9 mouse cellular contexts compared by ENCODE assay signal in the genomic region with DNA sequence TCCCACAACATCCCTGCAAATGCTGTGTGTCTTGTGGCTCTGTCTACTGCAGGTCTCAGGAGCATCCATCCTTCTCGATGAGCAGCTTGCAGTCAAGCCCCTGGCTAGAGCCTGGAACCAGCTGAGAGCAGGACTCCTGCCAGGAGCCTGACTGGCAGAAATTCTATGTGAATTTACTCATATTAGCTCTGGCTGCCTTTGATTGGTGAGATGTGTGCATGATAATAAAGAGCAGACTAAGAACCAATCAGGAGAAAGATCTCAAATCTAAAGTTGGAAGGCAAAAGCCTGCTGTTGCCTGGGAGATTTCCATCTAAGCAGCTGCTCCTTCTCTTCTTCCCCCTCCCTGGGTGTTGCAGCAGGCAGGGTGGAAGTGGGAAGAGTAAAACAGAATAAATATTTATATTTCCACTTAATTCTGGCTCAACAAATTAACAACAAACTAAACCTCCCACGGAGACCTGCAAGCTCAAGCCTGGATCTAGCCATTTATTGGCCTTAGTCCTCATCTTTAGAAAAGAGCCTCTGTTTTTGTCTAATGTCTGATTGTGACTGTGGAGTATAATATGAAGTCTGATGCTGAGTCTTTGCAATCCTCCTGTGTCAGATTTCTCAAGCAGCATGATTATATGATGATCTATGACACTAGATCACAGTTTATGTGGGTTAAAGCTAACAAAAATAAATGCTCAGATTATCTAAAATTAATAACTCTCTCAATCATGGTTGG.
DNase-seq lines count a peak whose midpoint lies in the region; ATAC-seq and TF ChIP-seq lines count a peak whose summit lies in the region.
"Had no signal": no experiment of that assay in that cellular context is flagged by ENCODE, and none has a peak within 500 bp of the region (broad histone marks: within the 10 kb centered on the region; RNA-seq: fewer than 3 reads in every experiment).

No protein-coding gene starts in this region.

- H3K36me3 ChIP-seq in kidney, embryonic 16.5 days (ENCODE audit: insufficient read depth, low read length), result no peaks in the 10 kb centered on the region
- no peaks in the 10 kb centered on the region for H3K36me3 ChIP-seq in kidney, adult 2 months (ENCODE audit: control insufficient read depth, insufficient read depth, low read length)
- no peaks in the 10 kb centered on the region; the same call in 1 of the 2 replicates for H3K36me3 ChIP-seq in hindbrain, embryonic 15.5 days

- no peaks in the 10 kb centered on the region for H3K27me3 ChIP-seq in kidney, embryonic 16.5 days (ENCODE audit: insufficient read depth, low read length)
- H3K27me3 ChIP-seq in kidney, adult 2 months (replicated peaks; ENCODE audit: control insufficient read depth, insufficient read depth, low read length), result no peaks in the 10 kb centered on the region
- no peaks in the 10 kb centered on the region for H3K27me3 ChIP-seq in hindbrain, embryonic 15.5 days
- H3K27me3 ChIP-seq: megakaryocyte, embryonic 14.5 days had no signal

- TF ChIP-seq CTCF in kidney, adult 2 months (conservative IDR thresholded peaks at IDR 0.05; ENCODE audit: insufficient read depth, insufficient read length, low read depth, low read length), result no peak

- no peak overlapping the region for H3K27ac ChIP-seq in kidney, embryonic 16.5 days (ENCODE audit: low read length)
- H3K27ac ChIP-seq in kidney, adult 2 months (ENCODE audit: insufficient read depth, low read depth, low read length), result no peak overlapping the region
- H3K27ac ChIP-seq in hindbrain, embryonic 15.5 days (replicated peaks), result peak overlapping the region; percentile 48

- TF ChIP-seq POLR2A in kidney, adult 2 months (IDR thresholded peaks at IDR 0.05; ENCODE audit: low read depth, low read length), result no peak

- WGBS in kidney, embryonic 16.5 days, result 48% methylated on average over 2 of the region's 2 CpGs
- 42% methylated on average over 2 of the region's 2 CpGs for WGBS in kidney, adult 2 months
- WGBS in hindbrain, embryonic 15.5 days, result 35% methylated on average over 2 of the region's 2 CpGs

- no peak overlapping the region for H3K9ac ChIP-seq in kidney, embryonic 16.5 days (replicated peaks; ENCODE audit: low read length)
- H3K9ac ChIP-seq in hindbrain, embryonic 15.5 days, result no peak overlapping the region

- H3K4me1 ChIP-seq in kidney, embryonic 16.5 days (ENCODE audit: insufficient read depth, low read length), result no peaks in the 10 kb centered on the region
- no peaks in the 10 kb centered on the region for H3K4me1 ChIP-seq in kidney, adult 2 months (ENCODE audit: control insufficient read depth, insufficient read depth, low read length)
- H3K4me1 ChIP-seq in hindbrain, embryonic 15.5 days (replicated peaks), result no peaks in the 10 kb centered on the region
- H3K4me1 ChIP-seq: megakaryocyte, embryonic 14.5 days had no signal

- H3K4me3 ChIP-seq in kidney, embryonic 16.5 days (ENCODE audit: low read length), result no peak overlapping the region
- H3K4me3 ChIP-seq in kidney, adult 2 months (ENCODE audit: insufficient read depth, low read depth, low read length), result no peak overlapping the region
- peak overlapping the region; percentile 14; the same call in 1 of the 2 replicates for H3K4me3 ChIP-seq in hindbrain, embryonic 15.5 days
- H3K4me3 ChIP-seq: megakaryocyte, embryonic 14.5 days had no signal

- DNase-seq in kidney, adult 2 months, result no peak
- peak; percentile 88 for DNase-seq in cerebellum, adult 8-10 months
- peak; percentile 1 to 3 for DNase-seq in lung, adult 18-20 months
- peak; percentile 58 for DNase-seq in right cerebral cortex, postnatal 14 days
- DNase-seq in T-cell, adult 2 months (ENCODE audit: low spot score), result no peak
- DNase-seq in thymus, postnatal 0 days (ENCODE audit: low spot score), result no peak

- ATAC-seq in kidney, embryonic 16.5 days (ENCODE audit: low FRiP score, low TSS enrichment), result peak; percentile 74
- peak; percentile 88 for ATAC-seq in hindbrain, embryonic 15.5 days (ENCODE audit: low FRiP score, low read depth)

- H3K9me3 ChIP-seq in kidney, embryonic 16.5 days (ENCODE audit: low read length), result no peaks in the 10 kb centered on the region
- no peaks in the 10 kb centered on the region for H3K9me3 ChIP-seq in hindbrain, embryonic 15.5 days
- H3K9me3 ChIP-seq: megakaryocyte, embryonic 14.5 days had no signal

- no peak overlapping the region for H3K4me2 ChIP-seq in kidney, embryonic 16.5 days (replicated peaks; ENCODE audit: low read depth, low read length)
- peak overlapping the region; percentile 17; the same call in 1 of the 2 replicates for H3K4me2 ChIP-seq in hindbrain, embryonic 15.5 days

Comparison
In these comparisons a context has a peak if more than half of its experiments do, and no peak if none do; other contexts are left out.
1. DNase-seq: peak in cerebellum, adult 8-10 months (single experiment), lung, adult 18-20 months (2 of 2) and right cerebral cortex, postnatal 14 days (single experiment); none in kidney, adult 2 months (single experiment), T-cell, adult 2 months (single experiment) and thymus, postnatal 0 days (single experiment).